Mouse (Mus musculus) gastrocnemius, adult 2 months (tissue): ENCODE data around the gene Ppp1ca. TPM values are rescaled to one million over a fixed set of nuclear protein-coding genes. Genes with fewer than 3 reads are reported as not detected.
A peak's percentile ranks its signal among the peaks of the same experiment; 100 is the strongest.

ENCODE experiments used
- DNase-seq: peaks from one replicate; pipeline ENCODE4 v3.0.0; 2022
- H3K27ac ChIP-seq: fragments of 200-600 bp; 2 replicates; pipeline ENCODE4 v1.8.1; 2022; ENCODE audit warnings: mild to moderate bottlenecking
- H3K4me3 ChIP-seq: fragments of 200-600 bp; 2 replicates; pipeline ENCODE4 v1.8.1; 2022; ENCODE audit warnings: mild to moderate bottlenecking, moderate library complexity
- CTCF ChIP-seq: fragments of 200-600 bp; IDR thresholded peaks from 2 replicates; pipeline ENCODE4 v1.8.1; 2022; ENCODE audit warnings: antibody characterized with exemption, mild to moderate bottlenecking, moderate library complexity
- intact Hi-C: fragments of 180-260 bp; cut with DNase I; formaldehyde crosslinking; loops from one replicate; pipeline ENCODE4 v1.15.1; 2025
- total RNA-seq, 2 experiments: library from RNA; stranded (reverse); gene quantifications; 2 replicates each; pipeline ENCODE4 v1.2.3; 2021

Gene Ppp1ca
- total RNA-seq, 2 experiments from 2014 or later, result 201 to 214 TPM

GRCm38 (mm10) chr19:4162646-4163542 is 29.0 kb upstream of the Ppp1ca start, which contains the start of gene Rps6kb2:
TSS of gene Rps6kb2 (minus strand) at chr19:4163354.
- DNase-seq, result peak; percentile 97
- H3K27ac ChIP-seq, result peak within 1 kb of the TSS; percentile 98
- intact Hi-C loops, result loop anchor here (5.0 kb wide), 1 partner anchor 36 kb away; the partner anchor contains the start of gene Aip
- TF ChIP-seq CTCF, result no peak
- peak within 1 kb of the TSS; percentile 83 for H3K4me3 ChIP-seq

DNA sequence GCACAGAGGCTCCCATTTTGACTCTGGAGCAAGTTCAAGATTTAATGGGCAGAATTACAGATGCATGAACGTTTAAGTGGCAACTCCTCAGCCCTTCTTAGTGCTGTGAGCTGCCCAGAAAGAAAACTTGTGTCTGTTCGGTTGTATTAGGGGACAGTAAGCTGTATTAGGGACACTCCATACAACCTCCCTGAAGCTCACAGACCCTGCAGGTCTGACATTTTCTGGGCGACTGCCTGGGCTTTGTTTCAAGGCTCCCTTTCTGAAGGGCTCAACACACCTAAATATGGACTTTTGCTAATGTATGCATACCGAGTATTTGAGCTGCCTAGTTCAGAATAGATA is 28.4 kb upstream of the Ppp1ca start:
- no peak for TF ChIP-seq CTCF
- H3K27ac ChIP-seq, result peak overlapping the region; percentile 98
- intact Hi-C loops, result loop anchor here (5.0 kb wide), 1 partner anchor 36 kb away; the partner anchor contains the start of gene Aip
- no peak for DNase-seq
- H3K4me3 ChIP-seq, result peak overlapping the region; percentile 83

GRCm38 (mm10) chr19:4164100-4164499 is 27.8 kb upstream of the Ppp1ca start:
- no peak for DNase-seq
- intact Hi-C loops, result loop anchor here (5.0 kb wide), 1 partner anchor 37 kb away; the partner anchor contains the start of gene Aip
- no peak overlapping the region; the same call in 1 of the 2 replicates for H3K27ac ChIP-seq
- no peak for TF ChIP-seq CTCF
- no peak overlapping the region for H3K4me3 ChIP-seq

DNA sequence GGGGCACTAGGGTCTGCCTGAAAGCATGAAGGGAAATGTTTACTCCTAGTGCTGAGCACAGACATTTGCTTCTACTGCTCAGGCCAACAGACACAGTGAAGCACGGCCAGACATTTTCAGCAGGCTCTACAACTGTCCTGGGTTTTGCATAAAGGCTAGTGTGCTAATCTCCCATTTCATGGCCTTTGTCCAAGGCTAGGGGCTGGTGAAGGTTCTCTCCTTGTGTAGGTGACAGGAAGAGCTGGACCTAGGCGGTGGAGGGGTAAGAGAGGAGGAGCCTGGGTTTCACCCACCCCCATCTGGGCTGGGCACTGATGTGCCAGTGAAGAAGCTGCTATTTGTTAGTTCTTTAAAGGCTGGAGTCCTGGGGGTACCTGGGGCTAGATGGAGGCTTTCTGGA is 27.1 kb upstream of the Ppp1ca start:
- intact Hi-C loops, result loop anchor here (5.0 kb wide), 1 partner anchor 37 kb away; the partner anchor contains the start of gene Aip
- no peak for DNase-seq
- peak overlapping the region; percentile 31; the same call in 1 of the 2 replicates for H3K27ac ChIP-seq
- H3K4me3 ChIP-seq, result no peak overlapping the region
- no peak for TF ChIP-seq CTCF

GRCm38 (mm10) chr19:4166678-4167476 is 25.0 kb upstream of the Ppp1ca start:
- TF ChIP-seq CTCF, result no peak
- Histone ChIP-seq H3K4me3 (no peak overlapping the region), H3K27ac (no peak overlapping the region)
- intact Hi-C loops, result no loop called here
- DNase-seq, result no peak

DNA sequence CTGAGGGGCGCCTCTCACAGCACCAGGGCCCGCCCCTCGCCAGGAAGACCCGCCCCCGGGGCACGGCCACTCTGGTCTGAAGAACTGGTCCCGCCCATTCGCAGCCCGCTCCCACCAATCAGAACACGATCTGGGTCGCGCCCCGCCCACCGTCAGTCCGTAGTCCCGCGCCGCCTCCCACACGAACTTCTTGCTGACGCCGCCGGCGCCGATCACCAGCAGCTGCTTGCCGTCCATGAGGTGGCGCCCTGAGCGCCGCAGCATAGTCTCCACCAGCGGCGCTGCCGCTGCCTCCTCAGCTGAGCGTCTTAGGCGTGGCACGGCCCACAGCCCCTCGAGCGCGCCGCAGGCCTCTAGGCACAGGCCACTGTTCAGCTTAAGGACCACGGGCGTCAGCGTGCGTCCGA is 22.5 kb upstream of the Ppp1ca start:
- intact Hi-C loops, result no loop called here

GRCm38 (mm10) chr19:4169810-4170209 is 22.1 kb upstream of the Ppp1ca start:
- DNase-seq, result no peak
- Histone ChIP-seq H3K27ac (peak overlapping the region; percentile 98), H3K4me3 (peak overlapping the region; percentile 79)
- intact Hi-C loops, result loop anchor here (1.0 to 2.0 kb wide), 2 partner anchors 21 to 59 kb away; partner anchors contain the start of gene Tbc1d10c
- no peak for TF ChIP-seq CTCF

More for the DNA sequence above, 22.5 kb upstream of the Ppp1ca start:
- H3K27ac ChIP-seq, result peak overlapping the region; percentile 98
- H3K4me3 ChIP-seq, result peak overlapping the region; percentile 79
- peak; percentile 99 for DNase-seq
- peak; percentile 98 for TF ChIP-seq CTCF

DNA sequence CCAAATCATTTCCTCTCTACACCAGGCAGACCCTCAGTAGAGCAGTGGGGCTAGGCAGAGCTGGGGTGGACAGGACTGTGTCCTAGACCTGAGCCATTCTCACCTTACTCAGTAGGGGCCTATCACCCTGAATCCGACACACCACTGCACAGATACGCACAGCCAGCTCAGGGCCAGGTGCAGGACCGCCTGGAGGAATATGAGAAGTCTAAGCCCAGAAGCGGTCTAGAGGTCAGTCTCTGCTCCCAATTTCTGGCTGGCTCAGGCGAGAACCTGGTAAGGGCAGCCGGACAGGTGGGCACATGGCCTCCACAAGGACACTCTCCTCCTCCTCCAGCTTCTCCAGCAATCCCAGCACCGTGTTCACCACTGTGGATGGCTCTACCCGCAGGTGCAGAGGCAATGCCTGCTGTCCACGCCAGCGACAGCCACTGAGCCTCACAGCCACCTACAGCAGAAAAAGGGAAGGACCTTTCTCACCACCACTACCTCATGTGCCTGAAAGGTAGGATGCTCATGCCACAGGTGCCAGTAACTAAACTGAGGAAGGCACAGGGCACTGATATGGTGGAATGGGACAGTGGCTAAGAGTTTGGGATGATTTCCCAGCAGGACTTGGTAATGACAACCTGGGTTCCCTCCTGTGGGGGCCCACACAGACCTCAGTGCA is 21.0 kb upstream of the Ppp1ca start:
- intact Hi-C loops, result loop anchor here (1.0 to 2.0 kb wide), 2 partner anchors 20 to 58 kb away; partner anchors contain the start of gene Tbc1d10c
- no peak for TF ChIP-seq CTCF
- Histone ChIP-seq H3K27ac (peak overlapping the region; percentile 98), H3K4me3 (peak overlapping the region; percentile 79)
- DNase-seq, result peak; percentile 61

- TF ChIP-seq CTCF, result no peak
- intact Hi-C loops, result loop anchor here (2.0 kb wide), 1 partner anchor 57 kb away; no protein-coding TSS in a partner anchor
- peak overlapping the region; percentile 79 for H3K4me3 ChIP-seq
- peak; percentile 84 for DNase-seq
- peak overlapping the region; percentile 98 for H3K27ac ChIP-seq
Observed at GRCm38 (mm10) chr19:4171393-4172290, 20.2 kb upstream of the Ppp1ca start.

GRCm38 (mm10) chr19:4172925-4173324 is 18.9 kb upstream of the Ppp1ca start:
- Histone ChIP-seq H3K27ac (peak overlapping the region; percentile 98), H3K4me3 (peak overlapping the region; percentile 34)
- peak; percentile 26; the same call in 1 of the 2 replicates for TF ChIP-seq CTCF
- intact Hi-C loops, result no loop called here
- peak; percentile 51 for DNase-seq

DNA sequence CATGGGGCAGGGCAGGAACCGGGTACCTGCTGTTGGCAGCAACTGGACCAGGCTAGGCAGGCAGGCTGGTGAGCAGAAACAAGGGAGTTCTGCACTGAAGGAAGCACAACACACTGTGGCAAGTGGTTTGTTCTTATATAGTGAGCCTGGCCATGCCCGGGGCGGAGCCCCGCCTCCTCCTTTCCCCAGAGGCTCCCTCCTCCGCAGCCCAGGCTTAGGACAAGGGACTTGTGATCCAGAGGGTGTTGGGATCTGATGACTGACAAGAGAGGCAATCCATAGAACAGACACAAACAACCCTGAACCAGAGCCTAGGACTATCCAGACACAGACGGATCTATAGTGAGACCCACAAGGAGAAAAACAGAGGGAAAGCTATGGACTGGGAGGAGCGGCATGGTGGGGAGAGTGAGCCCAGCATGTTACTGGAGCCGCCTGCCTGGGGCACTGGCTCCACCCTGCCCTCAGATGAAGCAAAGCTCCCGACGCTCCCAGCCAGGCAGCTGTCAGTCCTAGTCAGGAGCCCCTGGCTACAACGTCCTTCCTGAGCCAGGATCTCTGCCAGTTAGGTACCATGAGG is 16.4 kb upstream of the Ppp1ca start, which contains the start of gene Carns1:
Gene Carns1, minus strand, starts transcription at position 112 of the 580 bp plus-strand sequence.
- no peak for TF ChIP-seq CTCF
- intact Hi-C loops, result no loop called here

More for the DNA sequence above, 16.4 kb upstream of the Ppp1ca start, which contains the start of gene Carns1:
- DNase-seq, result peak; percentile 82
- peak within 1 kb of the TSS; percentile 98 for H3K27ac ChIP-seq
- H3K4me3 ChIP-seq, result peak within 1 kb of the TSS; percentile 74
